Mouse (Mus musculus) ES-E14 (cell line): ENCODE data around the gene Taf1c. TPM values are rescaled to one million over a fixed set of nuclear protein-coding genes. Genes with fewer than 3 reads are reported as not detected.

Source experiments
- DNase-seq: peaks from one replicate; pipeline ENCODE4 v3.0.0-alpha.2; 2013; ENCODE audit warnings: low read depth, low spot score
- H3K27ac ChIP-seq: 2 replicates; pipeline ENCODE4 v1.5.1; 2012; ENCODE audit warnings: low read depth, mild to moderate bottlenecking, low read length, moderate library complexity, mixed read lengths; ENCODE audit not compliant: poor library complexity, insufficient read depth, severe bottlenecking
- H3K36me3 ChIP-seq: 2 replicates; pipeline ENCODE4 v1.6.1; 2012; ENCODE audit warnings: mild to moderate bottlenecking, low read length, moderate library complexity, mixed read lengths; ENCODE audit not compliant: control insufficient read depth, poor library complexity, insufficient read depth, severe bottlenecking
- H3K4me1 ChIP-seq, 2 experiments: fragments of 150-350 bp in 1 of 2; sonication (generic) in 1 of 2; 2 replicates each; pipeline ENCODE4 v1.6.1; 2012; ENCODE audit warnings: low read length in 2 of 2, mild to moderate bottlenecking in 1 of 2, mixed read lengths in 1 of 2; ENCODE audit not compliant: control insufficient read depth in 2 of 2, insufficient read depth in 2 of 2, poor library complexity in 1 of 2
- H3K4me3 ChIP-seq, 2 experiments: fragments of 150-350 bp in 1 of 2; sonication (generic) in 1 of 2; 2 replicates each; pipeline ENCODE4 v1.5.1; 2012; ENCODE audit warnings: low read length in 2 of 2, low read depth in 1 of 2, mild to moderate bottlenecking in 1 of 2, mixed read lengths in 1 of 2; ENCODE audit not compliant: insufficient read depth in 1 of 2, poor library complexity in 1 of 2, severe bottlenecking in 1 of 2
- H3K9ac ChIP-seq: 2 replicates; pipeline ENCODE4 v1.6.1; 2012; ENCODE audit warnings: low read depth, mild to moderate bottlenecking, low read length, mixed read lengths; ENCODE audit not compliant: poor library complexity, insufficient read depth, severe bottlenecking
- H3K9me3 ChIP-seq: fragments of 150-350 bp; sonication (generic); 2 replicates; pipeline ENCODE4 v1.6.1; 2012; ENCODE audit warnings: low read depth, mild to moderate bottlenecking, low read length; ENCODE audit not compliant: control insufficient read depth, insufficient read depth
- CHD2 ChIP-seq: IDR thresholded peaks from 2 replicates; pipeline ENCODE4 v1.6.1; 2014; ENCODE audit warnings: mild to moderate bottlenecking, low read depth, low read length, inconsistent platforms
- HCFC1 ChIP-seq: IDR thresholded peaks from 2 replicates; pipeline ENCODE4 v1.6.1; 2012; ENCODE audit warnings: low read length, inconsistent platforms, borderline replicate concordance; ENCODE audit not compliant: insufficient read depth
- MAFK ChIP-seq: IDR thresholded peaks from 2 replicates; pipeline ENCODE4 v1.6.1; 2014; ENCODE audit warnings: mild to moderate bottlenecking, low read depth, low read length, inconsistent platforms; ENCODE audit not compliant: insufficient read depth
- ZC3H11A ChIP-seq: IDR thresholded peaks from 2 replicates; pipeline ENCODE4 v1.6.1; 2012; ENCODE audit warnings: low read depth, mild to moderate bottlenecking, inconsistent platforms, low read length, borderline replicate concordance
- ZNF384 ChIP-seq: IDR thresholded peaks from 2 replicates; pipeline ENCODE4 v1.6.1; 2012; ENCODE audit warnings: low read depth, low read length, inconsistent platforms
- in situ Hi-C, 2 experiments: fragments of 600-800 bp; cut with MboI; formaldehyde crosslinking; loops; one replicate each; pipeline ENCODE4 v1.15.1; 2025; ENCODE audit warnings: low sequenced_read_pairs in 2 of 2, inconsistent platforms in 1 of 2; ENCODE audit not compliant: unreplicated experiment in 2 of 2
- total RNA-seq: library from RNA; depleted of rRNA; stranded (reverse); fragments of 300-350 nt; gene quantifications from 2 replicates; pipeline ENCODE4 v1.2.3, GENCODE M21; 2012

Gene Taf1c
- total RNA-seq, 1 experiment = 24.8 TPM

DNA sequence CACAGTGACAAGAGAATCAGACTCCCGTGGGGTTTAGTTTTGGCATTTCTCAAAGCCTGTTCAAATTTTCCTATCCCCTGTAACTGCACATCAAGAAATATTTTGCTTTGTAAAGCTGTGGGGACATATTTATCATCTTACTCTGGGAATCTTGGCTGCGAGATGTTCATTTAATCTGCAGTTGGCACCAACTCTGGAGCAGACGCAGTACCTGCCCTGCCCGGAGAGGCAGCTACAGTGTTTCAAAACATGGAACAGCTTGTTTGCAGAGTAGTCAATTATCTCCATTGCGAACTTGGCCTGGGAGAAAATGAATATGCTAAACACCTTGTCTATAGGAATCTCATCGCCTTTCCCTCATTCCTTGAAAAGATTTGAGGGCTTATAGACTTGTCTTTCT, 33.2 kb upstream of the Taf1c start:
- H3K9me3 ChIP-seq = no peaks in the 10 kb centered on the region
- peaks cover 0 to 2% of the 10 kb centered on the region in 2 experiments; a peak in 1 of 4 replicates for H3K4me1 ChIP-seq
- no peak for DNase-seq
- no peak overlapping the region for H3K27ac ChIP-seq
- H3K36me3 ChIP-seq = no peaks in the 10 kb centered on the region
- in situ Hi-C loops = no loop called here
- no peak overlapping the region for H3K4me3 ChIP-seq
- no peak overlapping the region for H3K9ac ChIP-seq
- TF ChIP-seq ZNF384 = no peak
- TF ChIP-seq HCFC1 = no peak
- TF ChIP-seq MAFK = no peak
- no peak for TF ChIP-seq ZC3H11A
- no peak for TF ChIP-seq CHD2

- Histone ChIP-seq H3K9me3 (no peaks in the 10 kb centered on the region), H3K27ac (no peak overlapping the region), H3K9ac (no peak overlapping the region), H3K4me3 (no peak overlapping the region), H3K36me3 (no peaks in the 10 kb centered on the region), H3K4me1 (peaks cover 0 to 5% of the 10 kb centered on the region in 2 experiments; a peak in 1 of 4 replicates)
- in situ Hi-C loops = no loop called here
- DNase-seq = no peak
- TF ChIP-seq MAFK (no peak), ZC3H11A (no peak), HCFC1 (no peak), CHD2 (no peak), ZNF384 (no peak)
Observed at GRCm38 (mm10) chr8:119637381-119637780, 32.4 kb upstream of the Taf1c start.

DNA sequence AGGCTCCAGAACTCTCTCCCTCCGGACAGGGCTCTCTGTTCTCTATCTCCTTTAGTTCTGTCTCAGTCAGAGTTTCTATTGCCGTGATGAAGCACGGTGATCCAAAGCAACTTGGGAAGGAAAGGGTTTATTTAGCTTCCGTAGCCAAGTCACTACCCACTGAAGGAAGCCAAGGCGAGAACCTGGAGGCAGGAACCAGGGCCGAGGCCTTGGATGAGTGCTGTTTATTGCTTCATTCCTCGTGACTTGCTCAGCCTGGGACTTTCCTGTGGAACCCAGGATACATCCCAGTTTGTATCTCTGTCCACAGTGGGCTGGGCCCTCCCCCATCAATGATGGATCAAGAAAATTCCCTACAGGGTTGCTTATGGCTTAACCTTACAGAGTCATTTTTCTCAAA, 31.7 kb upstream of the Taf1c start:
- H3K9ac ChIP-seq = no peak overlapping the region

GRCm38 (mm10) chr8:119635958-119636357, 30.9 kb upstream of the Taf1c start:
- DNase-seq = no peak
- no peak overlapping the region for H3K27ac ChIP-seq
- H3K9ac ChIP-seq = no peak overlapping the region
- H3K36me3 ChIP-seq = no peaks in the 10 kb centered on the region
- H3K9me3 ChIP-seq = no peaks in the 10 kb centered on the region
- H3K4me1 ChIP-seq = peaks cover 0 to 5% of the 10 kb centered on the region in 2 experiments; a peak in 1 of 4 replicates
- TF ChIP-seq HCFC1 (no peak), ZC3H11A (no peak), ZNF384 (no peak), MAFK (no peak), CHD2 (no peak)
- in situ Hi-C loops = no loop called here
- no peak overlapping the region for H3K4me3 ChIP-seq

More for the DNA sequence above, 31.7 kb upstream of the Taf1c start:
- TF ChIP-seq ZNF384 (no peak), CHD2 (no peak), MAFK (no peak), ZC3H11A (no peak), HCFC1 (no peak)
- Histone ChIP-seq H3K9me3 (no peaks in the 10 kb centered on the region), H3K4me1 (peaks cover 0 to 5% of the 10 kb centered on the region in 2 experiments; a peak in 1 of 4 replicates), H3K36me3 (no peaks in the 10 kb centered on the region), H3K4me3 (no peak overlapping the region), H3K27ac (no peak overlapping the region)
- in situ Hi-C loops = no loop called here
- DNase-seq = no peak

DNA sequence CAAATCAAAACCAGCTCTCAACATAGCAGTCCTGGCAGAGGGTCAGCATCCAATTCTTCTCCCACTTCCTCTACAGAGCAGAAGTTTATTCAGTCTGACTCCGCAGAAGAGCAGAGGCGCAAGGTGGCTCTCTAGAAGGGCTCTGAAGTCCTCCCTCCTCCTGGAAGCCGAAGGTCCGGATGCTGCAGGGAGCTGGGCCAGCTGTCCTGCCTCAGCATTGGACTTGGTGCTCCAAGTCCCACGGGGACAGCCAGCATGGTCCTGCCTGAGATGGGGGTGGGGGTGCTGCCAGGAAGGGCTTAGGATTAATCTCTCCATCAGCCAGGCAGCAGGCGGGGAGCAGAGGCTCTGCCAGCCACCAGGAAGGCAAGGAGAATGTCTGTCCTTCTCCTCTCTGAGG, 30.4 kb upstream of the Taf1c start, which contains the start of gene Kcng4:
Gene Kcng4, minus strand, starts transcription at position 303 of the 400 bp plus-strand sequence.
- no peak for DNase-seq
- Histone ChIP-seq H3K9ac (no peak within 1 kb of the TSS), H3K27ac (no peak within 1 kb of the TSS), H3K9me3 (no peaks in the 10 kb centered on the region), H3K36me3 (no peaks in the 10 kb centered on the region), H3K4me3 (no peak within 1 kb of the TSS), H3K4me1 (peaks cover 0 to 5% of the 10 kb centered on the region in 2 experiments; a peak in 1 of 4 replicates)
- in situ Hi-C loops = no loop called here
- no peak for TF ChIP-seq CHD2
- no peak for TF ChIP-seq ZC3H11A
- TF ChIP-seq HCFC1 = no peak
- no peak for TF ChIP-seq ZNF384
- no peak for TF ChIP-seq MAFK
